Mouse (Mus musculus): Measurements from ENCODE around the gene Cpne9. TPM values are rescaled to one million over a fixed set of nuclear protein-coding genes. Genes with fewer than 3 reads are reported as not detected.

The Cpne9 gene
- polyA plus RNA-seq, 2 experiments, result 0.02 TPM; not detected in 1

- ATAC-seq (ENCODE audit: insufficient read depth) (no peak), DNase-seq (ENCODE audit: low read depth in 3 of 3, low spot score in 3 of 3) (no peak)
- no peak overlapping the region for H3K4me3 ChIP-seq (ENCODE audit: insufficient read depth in 1 of 2, low read depth in 2 of 2, low read length in 2 of 2)
- 35% methylated on average over 1 of the region's 1 CpGs for WGBS (ENCODE audit: insufficient replicate concordance)
- no peaks in the 10 kb centered on the region for H3K9me3 ChIP-seq (ENCODE audit: control insufficient read depth, low read length)
- no peaks in the 10 kb centered on the region for H3K4me1 ChIP-seq (replicated peaks; ENCODE audit: control insufficient read depth in 2 of 2, insufficient read depth in 2 of 2, low read length in 1 of 2)
- H3K36me3 ChIP-seq (replicated peaks; ENCODE audit: control insufficient read depth, insufficient read depth, low read depth), result no peaks in the 10 kb centered on the region
- H3K27me3 ChIP-seq (ENCODE audit: control insufficient read depth, insufficient read depth, low read length), result peaks cover 26% of the 10 kb centered on the region
- TF ChIP-seq CTCF (IDR thresholded peaks at IDR 0.05; ENCODE audit: low read depth) (no peak), EP300 (IDR thresholded peaks at IDR 0.05; ENCODE audit: low read depth) (no peak)
- no peak overlapping the region for H3K4me2 ChIP-seq (ENCODE audit: low read depth)
- no peak overlapping the region for H3K9ac ChIP-seq (replicated peaks)
- H3K27ac ChIP-seq, result no peak overlapping the region
These were observed 4.2 kb downstream of the Cpne9 start for GRCm38 (mm10) chr6:113286316-113286715.

- no peak for DNase-seq (ENCODE audit: low read depth in 3 of 3, low spot score in 3 of 3)
- H3K4me1 ChIP-seq (replicated peaks; ENCODE audit: control insufficient read depth in 2 of 2, insufficient read depth in 2 of 2, low read length in 1 of 2), result no peaks in the 10 kb centered on the region
- no peaks in the 10 kb centered on the region for H3K36me3 ChIP-seq (replicated peaks; ENCODE audit: control insufficient read depth, insufficient read depth, low read depth)
- H3K27ac ChIP-seq, result no peak overlapping the region
- no peak overlapping the region for H3K4me2 ChIP-seq (ENCODE audit: low read depth)
- TF ChIP-seq EP300 (IDR thresholded peaks at IDR 0.05; ENCODE audit: low read depth) (no peak), CTCF (IDR thresholded peaks at IDR 0.05; ENCODE audit: low read depth) (no peak)
- no peak for ATAC-seq (ENCODE audit: insufficient read depth)
- peaks cover 23% of the 10 kb centered on the region for H3K27me3 ChIP-seq (ENCODE audit: control insufficient read depth, insufficient read depth, low read length)
- WGBS (ENCODE audit: insufficient replicate concordance), result 47% methylated on average over 4 of the region's 4 CpGs
- no peak overlapping the region for H3K9ac ChIP-seq (replicated peaks)
- H3K4me3 ChIP-seq (ENCODE audit: insufficient read depth in 1 of 2, low read depth in 2 of 2, low read length in 2 of 2), result no peak overlapping the region
- H3K9me3 ChIP-seq (ENCODE audit: control insufficient read depth, low read length), result no peaks in the 10 kb centered on the region
These were observed 5.1 kb downstream of the Cpne9 start for GRCm38 (mm10) chr6:113287236-113287635.

GRCm38 (mm10) chr6:113289346-113289745, 7.2 kb downstream of the Cpne9 start:
- peaks cover 4% of the 10 kb centered on the region; the same call in 1 of the 2 replicates for H3K27me3 ChIP-seq (ENCODE audit: control insufficient read depth, insufficient read depth, low read length)
- H3K4me3 ChIP-seq (ENCODE audit: insufficient read depth in 1 of 2, low read depth in 2 of 2, low read length in 2 of 2), result no peak overlapping the region
- H3K27ac ChIP-seq, result no peak overlapping the region
- TF ChIP-seq CTCF (IDR thresholded peaks at IDR 0.05; ENCODE audit: low read depth), result no peak
- H3K9me3 ChIP-seq (ENCODE audit: control insufficient read depth, low read length), result no peaks in the 10 kb centered on the region
- H3K36me3 ChIP-seq (replicated peaks; ENCODE audit: control insufficient read depth, insufficient read depth, low read depth), result no peaks in the 10 kb centered on the region
- no peak overlapping the region for H3K4me2 ChIP-seq (ENCODE audit: low read depth)
- no peak overlapping the region for H3K9ac ChIP-seq (replicated peaks)
- 77% methylated on average over 15 of the region's 15 CpGs for WGBS (ENCODE audit: insufficient replicate concordance)
- no peaks in the 10 kb centered on the region for H3K4me1 ChIP-seq (replicated peaks; ENCODE audit: control insufficient read depth in 2 of 2, insufficient read depth in 2 of 2, low read length in 1 of 2)
- DNase-seq (ENCODE audit: low read depth in 3 of 3, low spot score in 3 of 3) (no peak), ATAC-seq (ENCODE audit: insufficient read depth) (no peak)

GRCm38 (mm10) chr6:113290346-113290745, 8.2 kb downstream of the Cpne9 start:
- no peaks in the 10 kb centered on the region for H3K36me3 ChIP-seq (replicated peaks; ENCODE audit: control insufficient read depth, insufficient read depth, low read depth)
- ATAC-seq (ENCODE audit: insufficient read depth) (no peak), DNase-seq (ENCODE audit: low read depth in 3 of 3, low spot score in 3 of 3) (no peak)
- WGBS (ENCODE audit: insufficient replicate concordance), result 55% methylated on average over 6 of the region's 6 CpGs
- H3K27me3 ChIP-seq (ENCODE audit: control insufficient read depth, insufficient read depth, low read length), result no peaks in the 10 kb centered on the region
- no peak overlapping the region for H3K27ac ChIP-seq
- H3K4me1 ChIP-seq (replicated peaks; ENCODE audit: control insufficient read depth in 2 of 2, insufficient read depth in 2 of 2, low read length in 1 of 2), result no peaks in the 10 kb centered on the region
- H3K9me3 ChIP-seq (ENCODE audit: control insufficient read depth, low read length), result no peaks in the 10 kb centered on the region
- TF ChIP-seq CTCF (IDR thresholded peaks at IDR 0.05; ENCODE audit: low read depth), result no peak
- no peak for TF ChIP-seq EP300 (IDR thresholded peaks at IDR 0.05; ENCODE audit: low read depth)
- H3K4me3 ChIP-seq (ENCODE audit: insufficient read depth in 1 of 2, low read depth in 2 of 2, low read length in 2 of 2), result no peak overlapping the region
- H3K9ac ChIP-seq (replicated peaks), result no peak overlapping the region
- no peak overlapping the region for H3K4me2 ChIP-seq (ENCODE audit: low read depth)

- Histone ChIP-seq H3K36me3 (replicated peaks; ENCODE audit: control insufficient read depth, insufficient read depth, low read depth) (no peaks in the 10 kb centered on the region), H3K9ac (replicated peaks) (no peak overlapping the region), H3K4me2 (ENCODE audit: low read depth) (no peak overlapping the region), H3K27ac (no peak overlapping the region), H3K4me1 (replicated peaks; ENCODE audit: control insufficient read depth in 2 of 2, insufficient read depth in 2 of 2, low read length in 1 of 2) (no peaks in the 10 kb centered on the region), H3K4me3 (ENCODE audit: insufficient read depth in 1 of 2, low read depth in 2 of 2, low read length in 2 of 2) (no peak overlapping the region), H3K27me3 (ENCODE audit: control insufficient read depth, insufficient read depth, low read length) (no peaks in the 10 kb centered on the region), H3K9me3 (ENCODE audit: control insufficient read depth, low read length) (no peaks in the 10 kb centered on the region)
- ATAC-seq (ENCODE audit: insufficient read depth), result no peak
- TF ChIP-seq EP300 (IDR thresholded peaks at IDR 0.05; ENCODE audit: low read depth) (no peak), CTCF (IDR thresholded peaks at IDR 0.05; ENCODE audit: low read depth) (no peak)
- DNase-seq (ENCODE audit: low read depth in 3 of 3, low spot score in 3 of 3), result no peak
- WGBS (ENCODE audit: insufficient replicate concordance), result 54% methylated on average over 5 of the region's 5 CpGs
These were observed 10.8 kb downstream of the Cpne9 start for GRCm38 (mm10) chr6:113292938-113293337.

All from liver, embryonic 14.5 days (tissue).